Mouse (Mus musculus) layer of hippocampus, adult 11-12 months (tissue): ENCODE data around the gene 2410131K14Rik.

ENCODE experiments used
- DNase-seq: peaks from one replicate; pipeline ENCODE4 v3.0.0; 2022; ENCODE audit warnings: low spot score

Gene 2410131K14Rik

DNA sequence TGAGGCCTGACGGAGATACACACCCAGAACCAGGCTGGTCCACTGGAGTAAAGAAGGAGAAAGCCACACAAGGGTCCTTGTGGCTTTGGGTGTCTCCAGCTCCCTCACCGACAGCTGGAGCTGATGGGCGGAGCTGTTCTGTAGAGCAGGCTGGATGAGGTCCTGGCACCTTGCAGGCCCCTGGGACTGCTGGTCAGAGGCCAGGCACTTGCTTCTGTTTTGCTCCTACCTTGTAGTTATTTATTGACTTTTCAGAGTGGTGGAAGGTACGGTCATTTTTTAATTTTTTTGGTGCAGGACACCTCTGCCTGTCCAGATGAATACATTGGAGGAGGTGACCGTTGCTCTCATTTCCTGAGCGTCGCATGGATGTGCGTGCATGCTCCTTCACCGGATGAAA is 16.2 kb downstream of the 2410131K14Rik start:
- no peak for DNase-seq

DNA sequence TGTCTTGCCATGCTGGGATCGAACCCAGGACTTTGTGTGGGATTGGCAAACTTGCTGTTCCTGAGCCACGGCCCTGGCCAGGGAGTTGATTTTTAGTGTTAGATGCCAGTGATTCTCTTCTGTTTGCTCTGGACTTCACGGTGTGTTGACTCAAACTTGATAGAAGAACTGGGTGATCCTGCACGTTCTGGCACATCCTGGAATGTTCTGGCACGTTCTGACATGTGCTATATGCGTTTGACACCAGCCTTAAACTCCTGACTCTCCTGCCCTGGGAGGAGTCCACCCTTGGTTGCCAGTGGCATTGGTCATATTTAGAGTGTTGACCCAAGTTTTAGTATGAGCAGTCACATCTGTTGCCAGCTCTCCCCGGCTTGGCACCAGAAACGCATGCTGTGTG is 17.4 kb downstream of the 2410131K14Rik start:
- no peak for DNase-seq

DNA sequence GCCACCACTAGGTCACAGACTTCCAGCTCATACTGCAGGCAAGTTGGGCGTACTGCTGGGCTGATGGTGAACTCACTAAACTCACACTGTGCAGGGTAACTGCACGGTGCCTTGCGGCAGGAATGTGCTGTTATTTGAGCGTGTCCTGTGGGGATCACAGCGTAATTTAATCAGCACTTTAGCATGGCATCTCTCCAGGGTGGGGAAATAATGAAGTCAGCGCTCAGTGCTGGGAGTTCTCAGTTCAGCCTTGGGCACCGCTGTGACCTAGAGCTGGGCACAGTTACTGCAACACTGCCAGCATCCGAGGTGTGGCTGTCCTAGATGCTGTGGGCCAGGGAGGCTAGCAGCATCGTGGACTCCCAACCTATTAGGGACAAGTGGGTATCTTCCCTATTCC is 19.3 kb downstream of the 2410131K14Rik start:
- no peak for DNase-seq

DNA sequence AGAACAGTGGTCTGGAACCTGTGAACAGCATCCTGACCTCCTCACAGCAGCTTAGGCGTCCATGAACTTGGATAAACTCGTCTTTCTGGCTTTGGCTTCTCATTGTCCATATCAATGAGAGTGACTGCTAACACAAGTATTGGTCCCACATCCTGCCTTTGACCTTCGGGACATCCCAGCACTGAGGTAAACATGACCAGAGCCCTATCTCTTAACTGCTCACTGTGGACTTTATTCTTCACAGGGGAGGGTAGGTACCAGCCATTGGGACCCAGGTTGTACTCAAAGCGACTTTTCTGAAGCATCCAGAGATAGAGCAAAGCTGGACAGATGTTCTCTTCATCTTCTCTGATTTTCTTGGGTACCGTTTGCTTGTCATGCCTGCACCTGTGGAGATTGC is 20.3 kb downstream of the 2410131K14Rik start:
- no peak for DNase-seq

DNA sequence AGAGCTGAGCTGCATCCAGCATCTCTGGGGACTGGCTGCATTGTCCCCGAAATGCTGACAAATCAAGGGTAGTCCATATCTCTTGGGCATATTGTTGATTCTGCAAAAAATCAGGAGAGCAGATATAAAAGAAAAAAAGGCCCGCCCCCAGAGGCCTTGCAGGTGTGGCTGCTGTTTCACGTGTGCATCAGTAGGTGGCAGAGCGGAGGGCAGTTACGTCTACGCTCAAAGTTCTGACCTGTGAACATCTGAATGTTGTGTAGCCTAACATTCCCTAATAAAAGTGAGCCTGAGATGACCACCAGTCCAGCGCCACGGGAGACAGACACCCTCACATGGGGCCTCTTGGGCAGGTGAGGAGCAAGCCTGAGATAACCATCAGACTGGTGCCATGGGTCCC is 21.3 kb downstream of the 2410131K14Rik start:
- no peak for DNase-seq

DNA sequence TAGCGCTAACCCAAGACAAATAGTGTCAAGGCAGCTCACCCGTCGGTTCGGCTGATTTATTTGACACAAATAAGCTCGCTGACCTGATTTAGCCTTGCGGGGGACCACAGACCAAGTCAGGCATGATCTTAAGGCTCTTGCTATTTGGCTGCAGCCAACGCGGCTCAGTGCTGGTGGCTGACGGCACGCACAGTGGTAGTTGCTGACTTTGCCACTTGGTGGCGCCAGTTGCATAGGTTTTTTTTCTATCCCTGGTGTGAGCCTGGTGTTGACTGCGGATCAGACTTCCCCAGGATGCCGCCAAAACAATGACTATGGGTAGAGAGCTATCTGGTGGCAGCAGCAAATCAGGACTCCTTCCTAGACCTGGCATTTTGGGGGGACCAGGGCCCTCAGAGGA is 24.0 kb downstream of the 2410131K14Rik start:
- peak; percentile 90 for DNase-seq

DNA sequence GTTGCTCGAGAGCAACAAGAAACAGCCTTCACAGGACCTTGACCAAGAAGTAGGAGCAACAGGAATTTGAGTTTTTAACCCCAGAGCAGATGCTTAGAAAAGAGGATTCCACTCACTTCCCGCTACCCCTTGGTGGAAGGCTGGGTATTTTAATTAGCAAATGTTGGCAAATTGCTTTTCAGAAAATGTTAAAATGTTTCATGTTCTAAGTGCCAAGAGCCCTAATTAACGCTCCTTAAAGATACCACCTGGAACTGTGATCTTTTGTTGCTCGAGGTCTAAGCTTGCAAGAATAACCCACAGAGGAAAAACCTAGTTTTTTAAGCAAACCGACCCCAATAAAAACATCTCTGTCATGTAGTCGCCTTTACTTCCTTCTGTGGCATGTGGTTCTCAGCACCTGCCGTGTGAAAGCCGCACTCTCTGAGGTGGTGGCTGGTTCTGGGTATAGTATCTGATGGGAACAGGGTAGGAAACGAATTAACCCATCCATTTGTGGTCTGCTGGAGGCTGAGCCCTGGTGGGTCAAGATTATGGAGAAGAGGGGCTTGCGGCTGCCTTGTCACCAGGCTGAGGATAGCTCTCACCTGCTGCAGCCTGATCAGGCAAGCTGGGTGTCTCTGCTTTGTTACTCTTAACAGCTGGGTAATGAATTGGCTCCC is 26.6 kb downstream of the 2410131K14Rik start:
- no peak for DNase-seq

DNA sequence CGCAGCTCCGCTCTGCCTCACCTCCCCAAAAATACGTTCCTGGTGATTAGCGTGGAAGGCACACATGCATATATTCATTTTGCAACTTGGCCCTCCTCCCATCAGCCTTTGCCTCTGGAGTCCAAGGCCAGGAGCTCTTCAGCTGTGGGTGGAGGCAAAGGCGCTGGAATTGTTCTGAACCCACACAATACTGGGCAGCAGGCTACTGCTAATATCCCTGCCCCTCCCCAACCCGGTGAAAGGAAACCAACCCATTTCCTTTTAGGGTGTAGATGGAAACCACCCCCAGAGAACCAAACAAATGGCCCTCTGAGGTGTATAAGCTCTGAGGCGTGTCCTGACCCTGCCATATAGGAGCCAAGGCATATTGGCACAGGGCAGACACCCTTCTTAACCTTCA is 28.4 kb downstream of the 2410131K14Rik start:
- no peak for DNase-seq

DNA sequence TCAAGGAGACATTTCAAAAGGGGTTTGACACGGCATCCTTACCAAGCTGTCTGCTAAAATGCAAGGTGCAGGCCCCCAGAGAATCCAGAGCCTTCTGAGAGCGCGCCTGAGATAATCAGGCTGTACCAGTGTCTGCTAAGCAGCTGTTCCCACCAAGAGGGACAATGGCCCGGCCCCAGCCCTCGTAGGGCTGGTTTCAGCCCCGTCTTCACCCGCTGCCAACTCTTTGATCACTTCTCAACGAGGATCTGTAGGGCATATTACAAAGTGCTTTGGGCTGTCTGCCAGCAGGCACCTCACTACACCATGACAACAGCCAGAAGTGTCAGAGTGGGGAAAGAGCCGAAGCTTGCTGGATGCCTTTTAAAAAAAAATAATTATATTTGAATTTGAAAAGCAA is 29.5 kb downstream of the 2410131K14Rik start:
- no peak for DNase-seq

DNA sequence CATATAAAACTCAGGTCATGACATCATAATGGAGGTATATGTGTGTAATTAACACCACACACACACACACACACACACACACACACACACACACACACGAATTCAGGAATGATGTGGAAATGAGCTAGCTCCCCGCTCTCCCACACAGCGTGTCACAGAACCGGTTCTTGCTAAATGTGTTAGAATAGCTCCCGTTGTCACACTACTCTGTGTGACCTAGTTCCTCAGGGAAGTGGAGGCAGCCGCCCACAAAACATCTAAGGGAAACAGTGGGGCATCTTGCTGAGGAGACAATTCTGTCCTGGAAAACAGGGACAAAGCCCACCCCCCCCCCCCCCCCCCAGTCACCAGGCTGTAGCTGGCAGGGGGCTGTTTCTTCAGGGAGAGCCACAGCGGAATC is 31.3 kb downstream of the 2410131K14Rik start:
- no peak for DNase-seq

GRCm38 (mm10) chr5:118276711-118277110 is 31.7 kb downstream of the 2410131K14Rik start:
- no peak for DNase-seq

DNA sequence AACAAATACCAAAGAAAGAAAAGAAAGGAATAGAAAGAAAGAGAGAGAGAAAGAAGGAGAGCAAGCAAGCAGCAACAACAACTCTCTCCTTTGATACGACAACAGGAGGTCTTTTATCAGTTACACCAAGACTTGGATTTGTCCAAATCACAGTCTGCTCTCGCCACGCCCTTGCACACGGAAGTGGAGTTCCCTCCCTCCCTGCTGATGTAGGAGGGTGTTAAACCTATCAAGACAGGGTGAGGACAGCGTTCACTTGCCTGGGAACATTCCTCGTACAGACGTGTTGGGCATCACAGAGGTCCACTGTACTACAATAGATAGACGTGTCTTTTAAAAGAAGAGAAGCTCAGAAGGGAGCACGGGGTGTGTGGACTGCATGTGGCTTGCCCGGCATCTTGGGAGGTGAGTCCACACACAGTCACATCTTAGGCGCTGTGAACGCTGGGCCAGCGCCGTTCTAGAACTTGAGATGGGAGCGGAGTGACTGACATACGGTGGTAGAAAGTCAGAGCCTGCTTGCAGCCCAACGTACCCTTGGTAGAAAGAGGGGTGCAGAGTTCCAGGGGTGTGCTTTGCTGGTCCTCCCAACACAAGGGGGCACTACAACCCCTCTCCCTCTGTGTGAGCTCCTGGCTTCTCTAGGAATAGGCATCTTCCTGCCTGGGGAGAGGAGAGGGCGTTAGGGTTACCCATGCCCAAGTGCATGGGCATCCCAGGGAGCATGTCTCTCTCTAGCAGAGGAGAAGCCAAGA is 32.9 kb downstream of the 2410131K14Rik start:
- no peak for DNase-seq

DNA sequence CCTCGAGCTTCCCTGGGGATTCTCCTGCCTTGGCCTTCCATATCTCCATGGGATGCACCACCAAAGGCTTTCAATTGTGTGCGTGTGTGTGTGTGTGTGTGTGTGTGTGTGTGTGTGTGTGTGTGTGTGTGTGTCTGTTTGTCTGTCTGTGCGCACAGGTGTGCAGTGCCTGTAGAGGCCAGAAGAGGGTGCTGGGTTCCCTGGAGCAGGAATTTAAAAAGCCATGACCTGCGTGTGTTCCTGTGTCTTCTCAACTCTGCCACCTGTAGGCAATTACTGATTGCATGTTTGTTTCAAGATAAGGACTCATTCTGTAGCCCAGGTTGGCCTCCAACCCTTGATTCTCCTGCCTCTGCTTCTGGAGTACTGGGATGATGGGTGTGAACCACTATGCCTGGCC is 46.4 kb downstream of the 2410131K14Rik start:
- DNase-seq: no peak

DNA sequence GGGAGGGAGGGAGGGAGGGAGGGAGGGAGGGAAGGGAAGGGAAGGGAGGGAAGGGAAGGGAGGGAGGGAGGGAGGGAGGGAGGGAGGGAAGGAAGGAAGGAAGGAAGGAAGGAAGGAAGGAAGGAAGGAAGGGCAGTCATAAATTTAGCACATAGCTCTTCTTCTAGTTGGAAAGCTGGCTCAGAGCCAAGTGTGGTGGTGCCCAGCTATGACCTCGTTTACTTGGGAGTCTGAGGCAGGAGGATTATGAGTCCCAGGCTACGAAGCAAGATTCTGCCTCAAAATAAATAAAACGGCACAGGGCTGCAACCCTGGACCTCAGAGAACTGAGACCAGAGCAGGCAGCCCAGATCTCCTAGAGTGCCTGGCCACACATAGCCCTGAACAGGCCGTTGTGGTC is 47.4 kb downstream of the 2410131K14Rik start:
- DNase-seq: no peak

DNA sequence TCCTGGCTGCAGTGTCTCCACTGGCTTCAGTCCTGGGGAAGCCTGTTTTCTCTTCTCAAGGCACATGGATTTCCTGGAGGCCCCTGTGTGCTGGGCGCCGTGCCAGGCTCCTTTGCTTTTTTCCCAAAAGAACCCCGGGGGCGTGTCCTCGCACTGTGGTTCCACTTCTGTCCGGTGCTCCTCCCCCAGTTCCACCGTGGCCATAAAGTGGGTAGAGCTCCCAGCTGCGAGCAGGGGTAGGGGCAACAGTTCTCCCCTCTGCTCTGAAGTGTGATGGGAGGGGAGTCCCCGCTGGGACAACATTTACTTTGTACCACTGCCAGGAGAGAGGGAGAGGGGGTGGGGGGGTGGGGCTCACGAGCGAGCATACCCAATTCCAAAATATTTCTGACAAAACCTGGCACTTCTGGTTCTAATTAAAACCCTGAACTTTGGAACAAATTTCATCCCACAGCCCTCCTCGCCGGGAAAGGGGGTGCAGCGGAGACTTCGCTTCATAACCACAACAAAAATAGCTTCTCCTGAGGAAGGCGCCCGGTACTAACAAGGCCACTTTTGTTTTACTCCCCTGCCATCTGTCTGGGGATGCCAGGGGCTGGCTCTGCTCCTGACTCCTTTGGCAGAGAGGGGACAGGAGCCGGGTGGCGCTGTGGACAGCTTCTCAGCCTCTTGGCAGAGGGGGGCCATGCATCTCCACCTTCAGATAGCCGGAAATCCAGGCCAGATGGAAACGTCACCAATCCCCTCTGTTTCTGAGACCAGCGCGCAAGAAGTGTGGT is 49.2 kb downstream of the 2410131K14Rik start:
- DNase-seq: peak; percentile 78

DNA sequence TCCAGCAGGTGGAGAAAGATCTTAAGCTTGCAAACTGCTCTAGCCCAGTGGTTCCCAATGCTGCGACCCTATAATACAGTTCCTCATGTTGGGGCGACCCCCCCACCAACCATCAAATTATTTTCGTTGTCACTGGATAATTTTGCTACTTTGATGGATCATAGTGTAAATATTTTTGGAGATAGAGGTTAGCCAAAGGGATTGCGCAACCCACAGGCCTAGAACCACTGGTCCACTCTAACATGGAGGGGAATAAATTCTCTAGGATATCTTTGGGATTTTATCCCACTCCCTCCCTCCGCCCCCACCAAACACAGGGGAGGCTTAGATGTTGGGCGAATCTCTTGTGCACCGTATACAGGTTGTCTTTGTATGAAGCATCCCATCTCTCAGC is 49.8 kb downstream of the 2410131K14Rik start:
- DNase-seq: no peak

DNA sequence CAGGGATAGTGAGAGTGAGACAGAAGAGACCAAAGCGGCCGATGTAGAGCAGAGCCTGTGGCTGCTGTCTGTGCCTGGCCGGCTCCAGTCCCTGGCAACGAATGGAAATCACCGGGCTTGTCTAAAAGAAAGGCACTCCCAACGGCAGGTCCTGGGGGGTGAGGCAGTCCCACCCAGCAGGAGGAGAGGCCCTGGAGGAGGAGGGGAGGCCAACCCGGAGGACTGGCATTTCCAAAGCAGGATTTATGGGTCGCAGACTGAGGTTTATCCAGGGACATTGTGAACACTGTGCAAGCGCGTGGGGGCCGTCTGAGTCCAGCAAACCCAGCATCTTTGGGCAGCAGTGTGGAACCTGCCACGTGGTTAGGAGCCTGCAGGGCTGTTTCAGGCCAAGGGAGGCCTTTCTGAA is 52.3 kb downstream of the 2410131K14Rik start:
- DNase-seq: no peak

- no peak for DNase-seq
Measured at GRCm38 (mm10) chr5:118299720-118300400, 54.8 kb downstream of the 2410131K14Rik start.

DNA sequence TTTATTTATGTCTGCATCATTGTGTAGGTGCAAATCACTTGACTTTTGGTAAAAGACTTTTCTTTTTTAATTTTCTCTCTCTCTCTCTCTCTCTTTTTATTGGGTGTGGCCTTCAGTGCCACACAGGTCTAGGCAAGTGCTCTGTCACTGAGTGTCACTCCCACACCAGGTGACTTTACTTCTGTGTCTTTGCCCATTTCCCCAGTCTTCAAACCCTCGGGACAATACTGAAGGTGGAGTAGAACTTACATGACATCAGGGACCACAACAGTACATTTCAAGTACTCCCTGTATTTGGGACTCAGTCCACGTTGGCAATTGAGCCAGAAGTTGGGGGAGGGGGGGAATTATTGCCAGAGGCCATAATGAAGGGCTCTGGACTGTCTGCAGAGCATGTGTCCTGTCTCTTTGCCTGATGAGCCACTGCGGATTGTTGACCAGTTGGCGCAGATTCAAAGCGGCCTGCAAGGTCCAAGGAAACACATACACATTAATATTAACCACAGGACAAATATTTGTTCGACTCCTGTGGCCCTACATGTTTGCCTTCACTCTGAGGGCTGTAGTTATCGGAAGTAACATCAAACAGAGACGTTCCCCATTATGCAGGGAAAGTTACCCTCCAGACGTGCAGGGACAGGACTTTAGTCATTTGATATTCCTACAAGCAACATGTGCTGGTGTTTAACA is 57.6 kb downstream of the 2410131K14Rik start:
- no peak for DNase-seq

GRCm38 (mm10) chr5:118304970-118305618 is 60.1 kb downstream of the 2410131K14Rik start:
- DNase-seq: no peak

- no peak for DNase-seq
Measured at GRCm38 (mm10) chr5:118310389-118310788, 65.4 kb downstream of the 2410131K14Rik start.
